28 mouse cellular contexts compared by ENCODE assay signal in genomic region chr10:20431336-20431735, GRCm38 (mm10).
DNase-seq lines count a peak whose midpoint lies in the region; ATAC-seq and TF ChIP-seq lines count a peak whose summit lies in the region.
"Had no signal": no experiment of that assay in that cellular context is flagged by ENCODE, and none has a peak within 500 bp of the region (broad histone marks: within the 10 kb centered on the region; RNA-seq: fewer than 3 reads in every experiment).

No protein-coding gene starts in this region.

- WGBS in midbrain, embryonic 11.5 days, result 83% methylated on average over 12 of the region's 12 CpGs
- 85% methylated on average over 12 of the region's 12 CpGs for WGBS in midbrain, postnatal 0 days
- WGBS in lung, embryonic 15.5 days, result 44% methylated on average over 12 of the region's 12 CpGs
- 58% methylated on average over 12 of the region's 12 CpGs for WGBS in stomach, postnatal 0 days

- H3K9me3 ChIP-seq in midbrain, embryonic 11.5 days (ENCODE audit: control insufficient read depth, low read length), result no peaks in the 10 kb centered on the region
- no peaks in the 10 kb centered on the region for H3K9me3 ChIP-seq in midbrain, postnatal 0 days (ENCODE audit: low read length)
- no peaks in the 10 kb centered on the region for H3K9me3 ChIP-seq in lung, embryonic 15.5 days
- H3K9me3 ChIP-seq in stomach, postnatal 0 days (ENCODE audit: control insufficient read depth, low read length), result no peaks in the 10 kb centered on the region
- H3K9me3 ChIP-seq: embryonic facial prominence, embryonic 13.5 days; forebrain, embryonic 13.5 days; limb, embryonic 15.5 days; midbrain, embryonic 10.5 days; neural tube, embryonic 15.5 days had no signal

- H3K27ac ChIP-seq in midbrain, embryonic 11.5 days (ENCODE audit: low read depth, low read length), result no peak overlapping the region
- no peak overlapping the region for H3K27ac ChIP-seq in midbrain, postnatal 0 days (ENCODE audit: low read depth, low read length)
- no peak overlapping the region for H3K27ac ChIP-seq in lung, embryonic 15.5 days
- H3K27ac ChIP-seq in stomach, postnatal 0 days (replicated peaks), result no peak overlapping the region
- H3K27ac ChIP-seq: embryonic facial prominence, embryonic 13.5 days; forebrain, embryonic 13.5 days; gastrocnemius, adult 2 months; hindbrain, embryonic 14.5 days; limb, embryonic 15.5 days; liver, embryonic 14.5 days; macrophage; midbrain, embryonic 10.5 days; neural tube, embryonic 15.5 days had no signal

- no peak overlapping the region for H3K4me3 ChIP-seq in midbrain, embryonic 11.5 days (ENCODE audit: low read depth, low read length)
- H3K4me3 ChIP-seq in midbrain, postnatal 0 days (ENCODE audit: low read depth, low read length), result no peak overlapping the region
- H3K4me3 ChIP-seq in lung, embryonic 15.5 days, result no peak overlapping the region
- no peak overlapping the region for H3K4me3 ChIP-seq in stomach, postnatal 0 days (ENCODE audit: low read depth, low read length)
- H3K4me3 ChIP-seq: embryonic facial prominence, embryonic 13.5 days; erythroblast, embryonic 14.5 days; forebrain, embryonic 13.5 days; gastrocnemius, adult 2 months; limb, embryonic 15.5 days; midbrain, embryonic 10.5 days; neural tube, embryonic 15.5 days had no signal

- H3K4me1 ChIP-seq in midbrain, embryonic 11.5 days (ENCODE audit: control insufficient read depth, insufficient read depth, low read length), result no peaks in the 10 kb centered on the region
- H3K4me1 ChIP-seq in midbrain, postnatal 0 days (ENCODE audit: insufficient read depth, low read length), result no peaks in the 10 kb centered on the region
- H3K4me1 ChIP-seq in lung, embryonic 15.5 days, result no peaks in the 10 kb centered on the region
- H3K4me1 ChIP-seq in stomach, postnatal 0 days (replicated peaks; ENCODE audit: control insufficient read depth, insufficient read depth), result no peaks in the 10 kb centered on the region
- H3K4me1 ChIP-seq: forebrain, embryonic 13.5 days; limb, embryonic 15.5 days; neural tube, embryonic 15.5 days had no signal

- intact Hi-C loops in heart, postnatal 14 days (cut with DNase I), result no loop called here
- intact Hi-C loops in gastrocnemius, postnatal 36 days (cut with DNase I), result no loop called here

- H3K27me3 ChIP-seq in midbrain, embryonic 11.5 days (ENCODE audit: control insufficient read depth, insufficient read depth, low read length), result no peaks in the 10 kb centered on the region
- no peaks in the 10 kb centered on the region for H3K27me3 ChIP-seq in midbrain, postnatal 0 days (ENCODE audit: insufficient read depth, low read length)
- no peaks in the 10 kb centered on the region for H3K27me3 ChIP-seq in lung, embryonic 15.5 days
- no peaks in the 10 kb centered on the region for H3K27me3 ChIP-seq in stomach, postnatal 0 days (ENCODE audit: control insufficient read depth, insufficient read depth, low read length)
- H3K27me3 ChIP-seq: embryonic facial prominence, embryonic 13.5 days; forebrain, embryonic 13.5 days; limb, embryonic 15.5 days; neural tube, embryonic 15.5 days had no signal

- DNase-seq in midbrain, embryonic 11.5 days (ENCODE audit: low spot score, missing footprints), result peak; percentile 33
- no peak for DNase-seq in midbrain, postnatal 0 days (ENCODE audit: low spot score)
- DNase-seq in heart, postnatal 14 days, result peak; percentile 19 to 55
- peak; percentile 38 to 71 for DNase-seq in lung, postnatal 4 days
- no peak for DNase-seq in stomach, postnatal 0 days (ENCODE audit: low spot score)
- no peak for DNase-seq in right cerebral cortex, postnatal 10 days (ENCODE audit: low spot score in 2 of 2)
- no peak for DNase-seq in gastrocnemius, postnatal 36 days
- DNase-seq: adrenal gland, adult 8-10 months; cerebellum, adult 2 months; cerebellum, postnatal 36 days; embryo, embryonic 11 days; gastrocnemius, adult 2 months; kidney, adult 2 months; kidney, postnatal 10 days; left cerebral cortex, postnatal 4 days; right cerebral cortex, adult 18-20 months had no signal

- H3K9ac ChIP-seq in midbrain, embryonic 11.5 days (ENCODE audit: low read length), result no peak overlapping the region
- no peak overlapping the region for H3K9ac ChIP-seq in midbrain, postnatal 0 days (replicated peaks; ENCODE audit: low read length, poor library complexity, severe bottlenecking)
- H3K9ac ChIP-seq in lung, embryonic 15.5 days, result no peak overlapping the region
- no peak overlapping the region for H3K9ac ChIP-seq in stomach, postnatal 0 days (ENCODE audit: low read length)
- H3K9ac ChIP-seq: embryonic facial prominence, embryonic 13.5 days; forebrain, embryonic 13.5 days; hindbrain, embryonic 14.5 days; limb, embryonic 15.5 days; liver, embryonic 14.5 days; neural tube, embryonic 15.5 days had no signal

- no peak for TF ChIP-seq CTCF in midbrain, postnatal 0 days (IDR thresholded peaks at IDR 0.05)
- TF ChIP-seq CTCF in stomach, postnatal 0 days (IDR thresholded peaks at IDR 0.05; ENCODE audit: low read depth), result no peak

- ATAC-seq in midbrain, embryonic 11.5 days (ENCODE audit: low FRiP score), result no peak
- ATAC-seq in midbrain, postnatal 0 days (ENCODE audit: low FRiP score), result no peak
- ATAC-seq in lung, embryonic 15.5 days (ENCODE audit: borderline replicate concordance, extremely low read depth, low FRiP score, low TSS enrichment), result peak; percentile 46; the same call in 1 of the 2 replicates
- no peak for ATAC-seq in stomach, postnatal 0 days (ENCODE audit: low FRiP score, low TSS enrichment)
- ATAC-seq: activated CD4-positive, CD25-positive, alpha-beta regulatory T cell, adult 4 months; forebrain, embryonic 13.5 days; inflammation-experienced regulatory T-cells, adult 6 months had no signal

- H3K36me3 ChIP-seq in midbrain, embryonic 11.5 days (ENCODE audit: control insufficient read depth, insufficient read depth, low read length), result no peaks in the 10 kb centered on the region
- no peaks in the 10 kb centered on the region for H3K36me3 ChIP-seq in midbrain, postnatal 0 days (ENCODE audit: insufficient read depth, low read length)
- H3K36me3 ChIP-seq in lung, embryonic 15.5 days, result 0 out of 2 replicates have a peak, but pooled peaks cover 3% of the 10 kb centered on the region
- no peaks in the 10 kb centered on the region for H3K36me3 ChIP-seq in stomach, postnatal 0 days (ENCODE audit: control insufficient read depth, insufficient read depth, low read length)
- H3K36me3 ChIP-seq: midbrain, embryonic 10.5 days had no signal

- no peak overlapping the region for H3K4me2 ChIP-seq in midbrain, embryonic 11.5 days
- no peak overlapping the region for H3K4me2 ChIP-seq in midbrain, postnatal 0 days (ENCODE audit: low read depth, low read length, poor library complexity, severe bottlenecking)
- no peak overlapping the region for H3K4me2 ChIP-seq in lung, embryonic 15.5 days
- H3K4me2 ChIP-seq in stomach, postnatal 0 days (replicated peaks; ENCODE audit: low read depth), result no peak overlapping the region
- H3K4me2 ChIP-seq: embryonic facial prominence, embryonic 13.5 days; forebrain, embryonic 13.5 days; hindbrain, embryonic 14.5 days; limb, embryonic 15.5 days; neural tube, embryonic 15.5 days had no signal

- TF ChIP-seq EP300 in stomach, postnatal 0 days (optimal IDR thresholded peaks at IDR 0.05), result no peak

Comparison
In these comparisons a context has a peak if more than half of its experiments do, and no peak if none do; other contexts are left out.
1. DNase-seq: peak in midbrain, embryonic 11.5 days (single experiment), heart, postnatal 14 days (2 of 2) and lung, postnatal 4 days (2 of 2); none in midbrain, postnatal 0 days (single experiment), stomach, postnatal 0 days (single experiment), right cerebral cortex, postnatal 10 days (0 of 2) and gastrocnemius, postnatal 36 days (0 of 2).